Mouse (Mus musculus) kidney, adult 2 months (tissue): Measurements from ENCODE around the gene Sptlc3.

Experiments used
- CTCF ChIP-seq: fragments of 200-500 bp; conservative IDR thresholded peaks from 2 replicates; pipeline ENCODE4 v1.5.1; 2011; ENCODE audit warnings: low read depth, mild to moderate bottlenecking, control low read depth, low read length, moderate library complexity, mixed read lengths; ENCODE audit not compliant: insufficient read depth, insufficient read length
- POLR2A ChIP-seq: fragments of 200-500 bp; IDR thresholded peaks from one replicate; pipeline ENCODE4 v1.6.1; 2011; ENCODE audit warnings: low read depth, low read length, control low read depth

DNA sequence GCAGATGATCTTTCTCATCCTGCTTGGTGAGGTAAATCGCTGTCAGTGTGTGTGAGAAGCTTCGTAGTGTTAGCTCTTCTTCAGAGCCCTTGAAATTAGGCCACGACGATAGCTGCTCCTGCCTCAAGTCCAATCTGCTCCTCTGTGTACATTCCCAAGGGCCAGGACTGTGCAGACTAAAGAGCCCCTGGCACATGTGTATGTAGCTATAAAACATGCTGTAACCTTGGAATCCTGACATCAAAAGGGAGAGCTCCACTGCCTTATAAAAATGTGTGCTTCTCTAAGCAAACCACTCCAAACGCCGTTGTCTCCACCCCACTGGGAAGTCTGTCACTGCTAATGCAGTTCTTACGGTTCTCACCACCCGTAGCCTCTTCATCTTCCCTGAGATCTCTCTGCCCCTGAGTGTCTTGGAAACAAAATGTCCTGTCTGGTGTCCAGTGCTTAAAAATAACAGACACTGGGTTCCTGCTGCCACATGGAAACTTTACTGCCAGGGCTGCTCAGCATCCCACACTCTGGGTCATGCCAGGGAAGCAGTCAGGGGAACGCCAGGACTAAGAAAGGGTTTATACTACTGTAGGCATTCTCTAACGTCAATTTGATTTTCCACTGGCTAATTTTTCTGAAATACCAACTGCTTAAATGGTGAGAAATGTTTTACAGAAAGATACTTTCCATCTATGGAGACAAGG, 118.8 kb downstream of the Sptlc3 start:
- TF ChIP-seq CTCF (no peak), POLR2A (no peak)
